Mouse (Mus musculus) adrenal gland (tissue): ENCODE data around the gene Slc24a1.

Source experiments
- intact Hi-C: fragments of 180-260 bp; cut with DNase I; formaldehyde crosslinking; loops from one replicate; pipeline ENCODE4 v1.15.1; 2025

The Slc24a1 gene

DNA sequence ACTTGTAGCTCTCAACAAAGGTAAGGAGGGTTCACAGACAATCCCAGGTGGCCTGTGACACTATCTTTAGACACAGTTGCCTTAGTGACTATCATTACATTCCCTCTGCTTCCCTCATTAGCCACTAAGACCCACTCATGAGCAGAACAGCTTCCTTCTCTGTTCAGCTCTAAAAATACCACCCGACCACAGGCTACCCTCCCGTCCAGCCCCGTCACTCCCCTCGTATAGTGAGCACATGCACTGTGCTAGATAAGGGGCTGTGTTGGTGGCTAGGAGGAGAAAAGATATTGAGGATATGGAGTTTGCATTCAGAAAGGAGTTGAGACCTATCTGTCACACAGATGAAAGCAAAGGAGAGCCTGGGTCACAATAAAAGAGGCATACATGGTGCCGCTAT, 12.9 kb downstream of the Slc24a1 start:
- intact Hi-C loops, result loop anchor here (10.0 kb wide), 1 partner anchor 164 kb away; no protein-coding TSS in a partner anchor

DNA sequence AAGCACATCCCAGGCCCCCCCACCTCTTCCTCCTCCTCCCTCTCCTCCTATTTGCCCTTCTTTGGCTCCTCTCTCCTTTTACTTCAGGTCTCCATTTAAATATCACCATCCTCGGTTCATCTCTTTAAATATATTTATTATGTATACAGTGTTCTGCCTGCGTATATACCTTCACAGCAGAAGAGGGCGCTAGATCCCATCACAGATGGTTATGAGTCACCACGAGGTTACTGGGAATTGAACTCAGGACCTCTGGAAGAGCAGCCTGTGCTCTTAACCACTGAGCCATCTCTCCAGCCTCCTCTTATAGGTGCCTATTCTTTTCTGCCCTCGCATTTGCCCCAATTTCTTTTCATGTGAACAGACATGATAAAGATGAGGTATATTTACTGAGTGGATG, 13.9 kb downstream of the Slc24a1 start:
- intact Hi-C loops, result loop anchor here (10.0 kb wide), 1 partner anchor 163 kb away; no protein-coding TSS in a partner anchor

DNA sequence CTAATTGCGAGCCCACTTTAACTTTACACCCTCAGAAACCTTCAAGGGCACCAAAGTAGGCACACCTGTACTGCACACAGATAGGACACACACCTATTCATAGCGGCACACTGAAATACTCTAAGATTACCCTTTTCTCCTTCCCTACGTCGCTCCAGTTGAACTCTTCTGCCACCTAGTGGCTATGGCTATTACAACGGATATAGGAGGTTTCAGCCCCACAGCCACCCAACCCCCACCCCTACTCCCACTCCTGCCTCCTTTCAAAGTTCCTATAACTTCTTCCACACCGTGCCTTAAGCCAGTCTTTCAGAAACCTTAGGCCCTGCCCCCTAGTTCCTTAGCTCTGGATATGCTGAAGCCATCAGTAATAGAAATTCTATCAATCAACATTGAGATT, 14.9 kb downstream of the Slc24a1 start:
- intact Hi-C loops, result loop anchor here (10.0 kb wide), 1 partner anchor 162 kb away; no protein-coding TSS in a partner anchor

DNA sequence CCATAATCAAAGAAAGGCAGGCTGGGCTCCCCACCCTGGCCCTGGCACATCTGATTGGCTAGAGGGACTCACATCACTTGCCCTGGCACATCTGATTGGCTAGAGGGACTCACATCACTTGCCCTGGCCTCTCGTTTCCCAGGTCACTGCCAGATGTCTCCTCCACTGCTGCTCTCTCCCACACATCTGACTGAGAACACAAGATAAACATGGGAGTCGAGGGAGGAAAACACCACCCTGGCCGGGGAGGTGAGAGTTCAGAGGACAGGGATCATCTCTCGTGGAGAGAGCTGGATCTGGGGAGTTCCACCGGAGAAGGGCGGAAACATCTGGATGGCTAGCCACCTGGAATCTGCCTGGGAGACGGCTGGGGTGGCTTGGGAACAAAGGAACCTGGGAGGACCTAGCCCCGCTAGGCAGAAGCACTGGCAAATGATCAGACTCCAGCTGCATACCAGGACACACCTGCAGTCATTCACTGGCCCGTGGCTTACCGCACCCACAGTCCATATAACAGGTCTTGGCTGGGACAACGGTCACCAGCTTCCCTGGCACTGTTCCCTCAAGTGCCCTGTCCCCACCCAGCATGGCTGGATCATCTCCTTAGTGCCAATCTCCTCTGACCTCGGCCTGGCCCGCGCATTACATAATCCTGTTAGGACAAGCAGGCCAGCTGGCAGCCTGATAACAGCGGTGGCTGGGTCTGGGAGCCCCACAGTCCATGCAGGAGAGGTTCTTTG, 17.2 kb downstream of the Slc24a1 start:
- intact Hi-C loops, result loop anchor here (10.0 kb wide), 1 partner anchor 159 kb away; no protein-coding TSS in a partner anchor

DNA sequence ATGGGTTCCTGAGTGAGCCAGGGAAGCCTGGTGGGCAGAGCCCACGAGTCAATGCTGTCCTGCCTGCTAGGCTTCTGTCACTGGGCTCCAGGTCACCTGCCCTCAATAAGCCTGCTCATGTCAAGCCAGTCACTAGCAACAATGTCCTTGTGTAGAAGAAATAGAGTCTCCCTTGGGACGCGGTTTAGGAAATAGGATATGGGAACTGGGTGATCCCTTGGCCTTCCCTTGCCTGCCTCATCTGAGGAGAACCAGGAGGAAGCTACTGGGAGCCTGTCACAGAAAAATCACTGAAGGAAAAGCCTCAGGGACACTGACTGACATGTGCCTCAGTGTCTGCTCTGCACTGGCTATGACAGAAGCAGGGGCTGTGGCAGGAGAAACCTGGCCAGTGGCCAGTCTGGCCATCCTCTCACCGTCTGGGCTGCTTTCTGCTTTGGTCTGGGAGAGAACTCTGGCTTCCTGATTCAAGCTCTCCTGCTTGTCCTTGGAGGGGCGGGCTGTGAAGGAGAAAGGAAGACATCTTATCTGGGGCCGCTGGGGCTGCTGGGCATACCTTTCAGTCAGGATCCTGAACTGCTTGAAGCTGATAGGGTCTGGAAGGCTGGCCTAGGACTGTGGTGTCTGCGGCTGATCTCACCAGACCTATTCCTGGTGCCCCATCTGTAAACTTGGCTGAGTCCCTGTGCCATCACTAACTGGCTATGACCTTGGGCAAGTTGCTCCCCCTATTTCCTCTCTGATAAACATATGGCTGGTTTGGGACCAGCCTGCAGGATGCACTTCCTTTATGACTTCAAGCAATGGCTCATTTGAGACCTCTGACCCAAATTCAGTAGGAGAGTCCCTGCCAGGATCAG, 19.4 kb downstream of the Slc24a1 start:
- intact Hi-C loops, result loop anchor here (10.0 kb wide), 1 partner anchor 157 kb away; no protein-coding TSS in a partner anchor

DNA sequence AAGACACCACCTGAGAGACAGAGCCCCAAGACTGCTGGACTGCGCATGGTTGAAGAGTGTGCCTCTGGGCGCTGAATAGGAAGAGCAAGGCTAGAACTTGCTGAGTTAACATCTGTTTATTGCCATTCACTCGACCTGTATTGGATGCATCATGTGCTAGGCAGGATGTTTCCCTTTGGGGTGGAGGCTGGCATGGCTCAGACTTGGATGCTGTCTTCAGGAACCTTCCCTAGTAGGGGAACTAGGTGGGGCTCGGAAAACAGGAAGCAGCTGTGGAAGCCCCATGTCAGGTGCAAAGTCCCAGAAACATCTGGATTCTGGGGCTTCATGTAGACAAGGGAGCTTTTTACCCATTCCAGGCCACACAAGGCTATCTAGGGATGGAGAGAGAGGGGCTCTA, 21.2 kb downstream of the Slc24a1 start:
- intact Hi-C loops, result loop anchor here (10.0 kb wide), 1 partner anchor 155 kb away; no protein-coding TSS in a partner anchor

DNA sequence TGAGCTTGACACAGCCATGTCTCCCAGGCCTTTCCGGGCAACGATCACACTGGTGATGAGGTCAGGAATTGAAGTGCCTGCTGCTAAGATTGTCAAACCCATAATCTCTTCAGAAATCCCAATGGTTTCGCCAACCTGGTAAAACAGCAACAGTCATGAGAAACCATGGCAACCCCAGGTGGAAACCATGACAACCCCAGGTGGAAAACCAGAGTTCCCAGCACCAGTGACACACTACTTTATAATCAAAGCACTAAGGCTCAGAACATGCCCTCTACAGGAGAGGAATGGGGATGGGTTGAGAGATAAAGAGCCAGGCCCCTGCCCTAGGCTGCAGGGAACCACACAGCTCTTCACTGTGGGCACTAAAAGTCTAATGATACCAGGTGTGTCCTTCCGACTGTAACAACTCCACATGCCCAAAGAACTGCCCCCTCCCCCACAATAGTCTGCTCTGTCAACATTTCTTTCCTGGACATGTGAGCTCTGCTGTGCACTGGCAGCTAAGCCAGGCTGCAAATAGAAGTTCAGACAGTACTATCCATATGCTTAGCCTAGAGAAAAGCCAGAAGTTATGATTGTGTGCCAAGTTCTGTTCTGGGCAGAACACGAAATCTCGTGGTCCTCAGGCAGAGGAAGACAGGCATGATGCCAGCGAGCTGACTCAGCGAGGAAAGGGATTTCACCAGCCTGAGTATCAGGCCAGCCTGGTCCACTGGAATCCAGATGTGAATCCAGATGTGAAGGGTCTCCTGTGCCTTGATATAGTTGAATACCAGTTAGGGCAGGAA, 25.0 kb downstream of the Slc24a1 start:
- intact Hi-C loops, result no loop called here

DNA sequence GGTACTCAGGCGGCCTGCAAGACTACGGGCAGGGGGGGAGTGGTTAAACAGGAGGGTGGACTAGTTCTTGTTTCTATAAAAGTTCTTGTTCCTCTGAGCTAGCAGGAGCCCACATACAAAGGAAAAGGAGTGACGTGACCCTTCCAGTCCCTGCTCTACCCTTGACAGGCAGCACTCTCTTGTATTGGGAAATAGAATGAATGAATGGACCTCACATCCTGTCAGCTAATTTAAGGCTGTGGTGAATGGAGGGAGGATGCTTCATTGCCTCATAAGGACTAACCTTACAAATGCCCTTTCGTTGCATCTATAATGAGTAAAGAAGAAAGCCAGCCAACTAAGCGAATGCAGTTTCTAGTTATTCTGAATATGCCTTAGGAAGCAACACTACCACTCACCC, 25.6 kb downstream of the Slc24a1 start:
- intact Hi-C loops, result no loop called here

DNA sequence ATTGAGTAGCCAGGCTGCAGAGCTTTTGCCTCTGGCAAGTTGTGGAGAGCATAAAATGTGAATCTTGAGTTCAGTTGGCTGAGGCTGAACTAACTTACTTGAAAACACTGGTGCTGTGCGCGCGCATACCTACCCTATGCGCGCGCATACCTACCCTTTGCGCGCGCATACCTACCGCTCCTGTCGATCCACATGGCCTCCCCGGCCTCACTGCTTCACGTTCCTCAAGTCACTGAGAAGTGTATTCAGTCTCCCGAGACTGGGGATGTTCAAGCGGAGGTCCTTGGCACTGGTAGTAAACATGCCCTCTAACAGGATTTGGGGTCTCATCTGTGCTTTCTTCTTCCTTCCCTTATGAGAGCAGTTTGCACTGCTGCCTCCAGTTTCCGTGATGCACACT, 32.8 kb downstream of the Slc24a1 start:
- intact Hi-C loops, result no loop called here

DNA sequence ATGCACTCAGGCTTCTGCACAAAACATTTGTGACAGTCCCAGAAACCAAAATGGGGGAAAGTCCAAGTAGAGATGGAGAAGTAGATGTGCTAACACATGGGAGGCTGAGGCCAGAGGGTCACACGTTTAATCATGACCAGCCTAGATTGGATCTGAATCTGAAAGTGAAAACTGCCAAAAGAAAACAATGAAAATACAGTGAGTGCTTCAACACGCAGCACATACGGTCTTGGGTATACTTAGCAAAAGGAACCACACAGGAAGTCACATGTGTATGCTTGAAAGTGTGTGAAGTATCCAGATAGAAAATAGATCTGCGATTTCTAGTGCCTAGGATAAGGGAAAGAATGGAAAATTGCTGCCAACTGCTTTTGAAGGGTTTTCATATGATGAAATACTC, 36.8 kb downstream of the Slc24a1 start:
- intact Hi-C loops, result no loop called here

DNA sequence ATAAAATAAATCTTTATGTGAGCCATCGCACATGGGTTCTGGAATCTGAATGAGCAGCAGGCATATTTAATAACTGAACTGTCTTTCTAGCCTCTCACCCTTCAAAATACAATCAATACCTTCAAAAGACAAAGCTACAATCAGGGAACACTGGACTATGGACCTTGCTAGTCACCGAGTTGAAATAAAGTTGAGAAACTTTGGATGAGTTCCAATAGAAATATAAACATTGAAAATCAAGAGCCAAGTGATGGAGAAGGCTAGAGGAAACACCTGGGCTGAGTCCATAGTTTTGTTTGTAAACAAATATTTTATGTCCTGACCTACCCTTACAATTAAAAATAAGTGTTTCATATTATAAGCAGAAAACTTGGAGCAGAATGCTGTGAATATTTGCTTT, 37.4 kb downstream of the Slc24a1 start:
- intact Hi-C loops, result no loop called here

DNA sequence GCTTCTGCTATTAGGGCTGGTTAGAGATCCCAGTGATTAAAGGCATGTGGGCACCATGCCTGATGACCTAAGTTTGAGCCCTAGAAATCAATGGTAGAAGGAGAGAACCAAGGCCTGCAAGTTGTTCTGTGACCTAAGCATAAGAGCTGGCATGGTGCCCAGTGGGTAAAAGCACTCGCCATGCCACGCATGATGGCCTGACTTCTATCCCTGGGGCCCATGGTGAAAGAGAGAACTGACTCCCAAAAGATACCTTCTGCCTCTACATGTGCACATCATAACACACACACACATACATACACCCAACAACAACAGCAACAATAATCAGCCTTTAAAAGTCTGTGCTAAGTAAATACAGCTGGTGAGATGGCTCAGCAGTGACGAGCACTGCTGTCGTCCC, 38.0 kb downstream of the Slc24a1 start:
- intact Hi-C loops, result no loop called here

DNA sequence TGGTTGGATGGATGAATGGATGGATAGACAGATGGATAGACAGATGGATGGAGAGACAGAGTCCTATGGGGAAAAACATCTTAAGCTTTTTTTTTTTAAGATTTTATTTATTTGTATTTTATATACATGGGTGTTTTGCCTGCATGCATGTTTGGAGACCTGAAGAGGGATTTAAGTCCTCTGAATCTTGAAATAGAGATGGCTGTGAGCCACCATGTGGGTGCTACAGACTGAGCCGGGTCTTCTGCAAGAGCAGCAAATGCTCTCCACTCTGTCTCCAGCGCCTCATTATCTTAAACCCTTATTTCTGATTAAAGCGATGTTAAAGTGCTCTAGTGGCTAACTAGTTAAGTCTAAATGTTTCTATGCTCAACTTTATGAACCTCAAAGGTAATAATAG, 44.0 kb downstream of the Slc24a1 start:
- intact Hi-C loops, result no loop called here

DNA sequence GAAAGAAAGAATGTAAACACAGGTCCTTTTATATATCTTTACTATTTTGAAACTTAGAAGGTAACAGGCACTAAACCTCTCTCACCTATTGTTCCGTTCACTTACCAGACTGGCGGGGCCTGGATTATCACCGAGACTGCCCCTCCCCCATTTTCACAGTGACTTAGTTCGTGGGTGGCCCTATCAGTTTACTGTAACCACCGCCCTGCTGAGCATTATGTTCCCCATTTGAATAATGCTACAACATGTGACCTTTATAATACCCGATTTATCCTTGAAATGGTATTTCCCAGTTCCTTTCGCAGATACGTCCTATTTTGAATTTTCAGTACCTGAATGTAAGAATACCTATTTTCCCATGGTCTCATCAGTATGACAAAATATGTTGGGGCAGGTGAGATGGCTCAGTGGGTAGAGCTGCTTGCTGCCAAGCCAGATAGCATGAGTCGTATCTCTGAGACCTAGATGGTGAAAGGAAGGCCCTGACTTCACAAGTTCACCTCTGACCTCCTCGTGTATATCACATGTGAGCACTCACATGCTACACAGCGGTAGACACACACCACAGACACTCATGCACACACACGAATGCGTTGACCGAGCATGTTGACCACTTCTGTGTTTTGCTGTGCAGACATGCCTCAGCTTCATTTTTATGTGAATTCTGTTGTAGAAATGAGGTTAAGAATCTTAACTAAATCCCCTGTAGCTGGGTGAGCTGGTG, 46.3 kb downstream of the Slc24a1 start:
- intact Hi-C loops, result loop anchor here (5.0 kb wide), 1 partner anchor 128 kb away; no protein-coding TSS in a partner anchor

DNA sequence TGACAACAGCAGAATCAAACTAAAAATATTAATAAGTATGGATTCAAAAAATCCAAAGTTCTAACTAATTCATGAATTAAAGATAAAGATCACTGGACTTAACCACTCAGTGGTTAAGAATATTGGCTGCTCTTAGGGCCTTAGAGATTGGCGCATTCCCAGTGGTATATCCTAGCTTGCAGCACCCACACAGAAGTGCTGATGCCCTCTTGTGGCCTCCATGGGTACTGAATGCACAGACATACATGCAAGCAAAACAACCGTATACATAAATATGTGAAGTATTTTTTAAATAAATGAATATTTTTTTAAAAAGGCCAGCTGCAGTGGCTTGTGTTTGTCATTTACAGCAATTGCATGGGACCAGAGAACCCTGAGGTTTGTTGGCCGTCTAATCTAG, 48.0 kb downstream of the Slc24a1 start:
- intact Hi-C loops, result loop anchor here (5.0 kb wide), 1 partner anchor 126 kb away; no protein-coding TSS in a partner anchor

DNA sequence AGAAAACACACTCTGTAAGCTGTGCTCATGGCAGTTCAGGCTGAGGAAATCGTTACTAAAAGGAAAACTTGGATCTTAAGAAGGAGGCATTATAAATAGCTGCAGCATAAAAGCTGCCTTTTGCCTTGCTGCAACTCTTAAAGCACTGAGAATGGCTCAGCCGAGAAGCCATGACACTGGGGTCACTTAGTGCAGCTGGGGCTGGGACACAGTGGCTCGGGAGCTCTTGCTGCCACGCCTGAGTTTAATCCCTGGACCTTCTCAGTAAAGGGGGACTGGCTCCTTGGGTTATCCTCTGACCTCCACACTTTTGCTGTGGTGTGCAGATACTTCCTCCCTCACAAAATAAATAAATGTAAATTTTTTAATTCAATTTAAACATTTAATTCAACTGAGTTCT, 48.5 kb downstream of the Slc24a1 start:
- intact Hi-C loops, result loop anchor here (5.0 kb wide), 1 partner anchor 126 kb away; no protein-coding TSS in a partner anchor

DNA sequence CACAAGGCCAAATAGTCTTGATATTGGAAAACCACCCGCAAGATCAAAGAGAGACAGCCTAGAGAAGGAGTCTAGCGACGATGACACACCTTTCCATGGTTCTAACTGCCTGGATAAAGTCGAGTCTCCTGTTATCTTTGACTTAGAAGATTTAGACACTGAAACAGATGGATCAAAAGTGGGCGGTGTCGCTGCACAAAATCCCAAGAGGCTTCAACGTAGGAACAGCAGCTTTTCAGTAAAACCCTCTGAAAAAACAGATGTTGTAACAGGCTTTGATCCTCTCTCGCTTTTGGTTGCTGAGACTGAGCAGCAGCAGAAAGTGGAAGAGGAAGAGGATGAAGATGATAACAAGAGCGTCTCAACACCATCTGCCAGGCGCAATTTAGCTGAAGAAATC, 54.8 kb downstream of the Slc24a1 start:
- intact Hi-C loops, result no loop called here

DNA sequence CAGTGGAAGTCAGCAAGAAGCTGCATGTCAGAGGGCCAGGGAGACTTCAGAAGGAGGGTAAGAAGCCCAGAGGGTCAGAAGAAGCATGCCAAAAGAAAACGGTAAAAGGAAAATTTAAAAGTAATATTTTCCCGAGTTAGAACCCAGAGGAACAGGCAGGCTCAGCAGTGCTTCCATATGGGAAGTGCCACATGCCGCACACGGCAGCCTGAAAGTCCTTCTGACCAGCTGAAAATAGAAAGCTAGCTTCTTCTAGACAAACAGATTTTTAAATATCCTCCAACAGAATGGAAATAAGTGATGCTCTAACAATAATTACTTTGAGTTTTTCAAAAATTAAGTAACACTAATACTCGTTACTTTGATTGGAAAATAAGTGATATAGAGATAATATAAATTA, 65.4 kb downstream of the Slc24a1 start:
- intact Hi-C loops, result no loop called here
